Mouse (Mus musculus): Measurements from ENCODE around the gene Ankrd28.

Gene Ankrd28

DNA sequence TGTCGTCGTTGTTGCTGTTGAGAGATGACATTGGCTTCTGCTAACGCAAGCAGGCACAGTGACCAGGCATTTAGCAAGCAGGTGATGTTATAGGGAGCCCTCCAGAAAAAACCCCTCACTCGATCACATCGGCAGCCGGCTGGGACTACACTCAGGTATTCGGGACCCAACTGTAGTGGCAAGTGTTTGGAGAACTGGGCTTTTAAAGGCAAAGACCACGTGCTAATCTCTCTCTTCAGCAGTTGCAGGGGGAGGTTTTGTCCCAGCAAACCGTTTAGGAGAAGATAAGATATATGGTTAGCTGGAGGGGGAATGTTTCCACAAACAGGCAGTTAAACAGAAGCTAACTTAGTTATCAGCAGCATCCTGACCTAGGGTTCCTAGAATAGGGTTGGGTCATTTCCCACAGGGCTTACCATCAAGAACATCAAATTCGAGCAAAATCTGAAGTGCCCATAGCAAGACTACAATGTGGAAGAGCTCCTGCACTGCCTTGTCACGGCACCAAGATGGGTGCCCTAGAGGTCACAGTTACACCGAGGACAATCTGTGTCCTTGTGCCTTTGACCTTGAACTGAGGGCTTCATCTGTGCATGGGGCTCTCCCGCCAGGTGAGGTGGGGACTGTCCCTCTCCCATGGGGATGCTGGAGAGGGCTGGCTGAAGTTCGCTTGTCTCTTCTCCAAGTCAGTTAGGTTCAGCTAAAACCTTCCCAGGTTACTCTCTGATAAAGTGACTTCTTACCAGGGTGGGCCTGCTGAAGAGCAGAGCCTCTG, 177.2 kb downstream of the Ankrd28 start:
- in situ Hi-C loops (cut with MseI, MboI) = loop anchor here (5.0 to 25.0 kb wide), 3 partner anchors 134 to 409 kb away; no protein-coding TSS in a partner anchor

DNA sequence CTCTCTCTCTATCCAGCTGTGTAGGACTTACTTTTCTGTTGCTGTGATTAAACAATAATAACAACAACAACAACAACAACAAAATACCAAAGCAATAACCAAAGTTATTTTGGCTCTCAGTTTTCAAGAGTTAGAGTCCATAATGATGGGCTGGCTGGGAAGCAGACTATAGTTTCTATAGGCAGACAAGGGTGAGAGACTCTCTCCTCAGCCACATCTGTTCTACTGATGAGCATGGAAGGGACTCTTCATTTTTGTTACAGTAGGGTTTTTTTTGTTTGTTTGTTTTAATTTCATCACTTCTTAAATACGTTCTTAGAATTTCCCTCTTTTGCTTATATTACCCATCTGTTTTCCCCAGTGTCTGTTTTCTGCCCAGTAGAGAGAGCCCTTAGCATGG, 177.8 kb downstream of the Ankrd28 start:
- in situ Hi-C loops (cut with MseI, MboI) = loop anchor here (5.0 to 25.0 kb wide), 3 partner anchors 135 to 410 kb away; no protein-coding TSS in a partner anchor

DNA sequence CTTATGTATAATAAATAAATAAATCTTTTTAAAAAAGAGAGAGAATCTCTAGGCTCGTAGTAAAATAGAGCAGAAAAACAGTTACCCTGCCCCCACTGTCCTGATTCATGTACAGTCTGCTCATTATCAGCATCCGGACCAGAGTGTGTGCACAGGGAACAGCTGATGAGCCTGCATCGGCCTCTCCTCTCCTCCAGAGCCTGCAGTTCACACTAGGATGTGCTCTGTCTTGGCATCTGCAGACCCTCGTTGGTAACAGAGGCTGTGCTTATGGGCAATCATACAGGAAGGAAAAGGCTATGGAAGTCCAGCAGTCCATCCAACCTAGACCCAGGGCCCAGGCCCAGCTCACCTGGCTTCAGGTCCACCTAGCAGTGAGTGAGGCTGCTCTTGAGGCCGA, 178.3 kb downstream of the Ankrd28 start:
- in situ Hi-C loops (cut with MseI, MboI) = loop anchor here (5.0 to 25.0 kb wide), 3 partner anchors 135 to 410 kb away; no protein-coding TSS in a partner anchor

DNA sequence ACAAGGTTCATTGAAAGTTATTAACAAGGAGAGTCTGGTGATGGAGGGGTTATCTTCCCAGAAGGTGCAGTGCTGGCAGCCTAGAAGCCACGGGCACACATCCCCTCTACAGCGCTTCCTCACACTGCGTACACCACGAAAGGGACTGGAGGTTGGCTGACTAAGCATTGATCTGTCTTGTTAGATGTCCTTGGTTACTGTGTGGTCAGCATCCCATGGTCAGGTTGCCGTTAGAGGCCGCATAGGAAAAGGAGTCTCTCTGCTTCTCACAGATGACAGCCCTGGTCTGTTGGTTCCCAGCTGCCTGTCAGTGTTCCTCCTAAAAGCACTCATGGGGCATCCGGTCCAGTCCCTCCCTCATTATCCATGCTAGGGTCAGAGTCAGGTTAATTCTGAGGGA, 179.2 kb downstream of the Ankrd28 start:
- in situ Hi-C loops (cut with MseI, MboI) = loop anchor here (5.0 to 25.0 kb wide), 3 partner anchors 136 to 411 kb away; no protein-coding TSS in a partner anchor

DNA sequence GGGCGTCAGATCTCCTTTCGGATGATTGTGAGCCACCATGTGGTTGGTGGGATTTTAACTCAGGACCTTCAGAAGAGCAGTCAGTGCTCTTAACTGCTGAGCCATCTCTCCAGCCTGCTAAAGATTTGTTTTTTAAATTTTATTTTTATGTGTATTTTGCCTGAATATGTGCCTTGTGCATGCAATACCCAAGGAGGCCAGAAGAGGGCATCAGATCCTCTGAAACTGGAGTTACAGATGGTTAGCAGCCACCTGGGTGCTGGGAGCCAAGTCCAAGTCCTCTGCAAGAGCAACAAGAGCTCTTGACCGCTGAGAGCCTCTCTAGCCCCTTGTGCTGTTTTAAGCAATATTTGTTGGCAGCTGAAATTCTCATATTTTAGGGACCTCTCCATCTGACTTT, 180.1 kb downstream of the Ankrd28 start:
- in situ Hi-C loops (cut with MseI, MboI) = loop anchor here (5.0 to 25.0 kb wide), 3 partner anchors 137 to 412 kb away; no protein-coding TSS in a partner anchor
